Mouse (Mus musculus) cerebellum, postnatal 4 days (tissue): ENCODE measurements at regions not wholly inside any gene's neighbourhood (a gene's known extent, or its start where the extent isn't known, plus 50 kb on each side); places are given as distances from the start of the nearest gene placed in this dataset.

Source experiments
- DNase-seq, 2 experiments: peaks; one replicate each; pipeline ENCODE4 v3.0.0; 2022; ENCODE audit warnings: low spot score in 2 of 2, mixed read lengths in 1 of 2

GRCm38 (mm10) chr19:6645912-6646311, 103.1 kb upstream of the Slc22a12 start:
- peak in 1 of 2 experiments; percentile 11 for DNase-seq

DNA sequence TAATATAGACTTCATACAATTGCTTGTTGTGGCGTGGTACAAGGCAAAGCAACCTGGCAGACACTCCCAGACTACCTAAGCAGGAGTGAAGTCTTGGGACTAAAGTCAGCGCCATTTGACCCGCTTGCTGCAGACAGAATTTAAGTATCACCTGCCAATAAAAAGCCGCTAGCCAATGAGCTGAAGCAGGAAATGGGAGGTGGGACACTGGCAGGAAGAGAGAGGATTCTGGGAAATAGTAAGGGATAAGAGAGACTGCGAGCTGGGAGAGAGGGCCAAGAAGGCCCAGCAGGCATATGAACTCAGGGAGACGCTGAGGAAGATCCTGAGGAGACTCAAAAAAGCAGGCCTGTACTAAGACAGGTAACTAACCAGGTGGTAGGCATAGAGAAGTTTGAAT, 102.0 kb upstream of the Slc22a12 start:
- peak in 1 of 2 experiments; percentile 4 for DNase-seq

DNA sequence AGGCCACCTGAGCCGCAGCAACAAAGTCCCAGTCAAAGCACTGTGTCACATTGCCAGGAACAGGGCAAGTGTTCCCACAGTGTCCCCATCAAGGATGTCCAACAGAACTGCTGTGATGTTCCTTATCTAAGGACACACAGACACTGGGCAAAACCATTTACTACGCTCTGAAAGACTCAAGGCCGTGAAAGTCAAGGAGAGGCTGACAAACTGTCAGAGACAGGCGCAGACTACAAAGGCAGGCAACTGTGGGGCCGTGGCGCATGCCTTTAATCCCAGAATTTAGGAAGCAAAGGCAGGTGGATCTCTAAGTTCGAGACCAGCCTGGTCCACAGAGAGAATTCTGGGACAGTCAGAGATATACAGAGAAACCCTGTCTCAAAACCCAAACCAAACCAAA, 96.8 kb upstream of the Slc22a12 start:
- DNase-seq, result peak in 1 of 2 experiments; percentile 14

GRCm38 (mm10) chr19:6633400-6633799, 90.6 kb upstream of the Slc22a12 start:
- no peak for DNase-seq

- no peak for DNase-seq
Measured at GRCm38 (mm10) chr19:6631817-6632216, 89.0 kb upstream of the Slc22a12 start.

GRCm38 (mm10) chr19:6630613-6630940, 87.7 kb upstream of the Slc22a12 start:
- DNase-seq, result no peak

GRCm38 (mm10) chr19:6629911-6630612, 87.2 kb upstream of the Slc22a12 start:
- DNase-seq, result no peak

DNA sequence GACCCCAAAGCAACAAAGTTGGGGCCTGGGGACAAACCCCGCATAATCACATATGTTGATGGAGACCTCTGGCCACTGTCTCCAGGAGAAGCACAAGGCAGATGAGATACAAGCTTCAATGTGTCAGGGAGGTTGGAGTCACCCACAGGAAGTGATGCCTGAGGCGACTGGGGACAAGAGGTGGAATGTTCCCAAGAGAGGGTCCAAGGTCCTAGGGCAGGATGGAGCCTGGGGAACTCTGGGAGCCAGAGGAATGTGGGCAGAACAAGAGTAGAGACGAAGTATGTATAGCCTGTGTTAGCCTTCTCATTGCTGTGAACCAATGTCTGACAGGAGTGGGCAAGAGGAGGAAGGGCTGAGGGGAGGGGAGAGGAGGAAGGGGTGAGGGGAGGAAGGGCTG, 82.7 kb upstream of the Slc22a12 start:
- no peak for DNase-seq

- DNase-seq, result no peak
Measured at GRCm38 (mm10) chr19:6621023-6621422, 78.2 kb upstream of the Slc22a12 start.

DNA sequence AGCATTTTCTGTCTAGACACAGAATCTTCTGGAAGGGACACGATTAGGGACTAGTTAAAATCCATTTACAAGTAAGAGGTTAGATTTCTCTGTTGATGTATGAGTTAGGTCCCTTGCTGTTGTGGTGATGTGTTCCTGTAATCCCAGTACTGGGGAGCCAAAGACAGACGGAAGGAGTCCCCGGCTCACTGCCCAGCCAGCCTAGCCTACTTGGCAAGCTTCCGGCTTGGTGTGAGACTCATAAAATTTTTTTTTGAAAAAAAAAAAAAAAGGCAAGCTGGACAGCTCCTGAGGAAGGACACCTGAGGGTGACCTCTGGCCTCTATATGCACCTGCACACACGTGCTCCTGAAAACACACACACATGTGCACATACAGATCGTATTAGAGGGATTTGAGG, 76.7 kb upstream of the Slc22a12 start:
- DNase-seq, result no peak

DNA sequence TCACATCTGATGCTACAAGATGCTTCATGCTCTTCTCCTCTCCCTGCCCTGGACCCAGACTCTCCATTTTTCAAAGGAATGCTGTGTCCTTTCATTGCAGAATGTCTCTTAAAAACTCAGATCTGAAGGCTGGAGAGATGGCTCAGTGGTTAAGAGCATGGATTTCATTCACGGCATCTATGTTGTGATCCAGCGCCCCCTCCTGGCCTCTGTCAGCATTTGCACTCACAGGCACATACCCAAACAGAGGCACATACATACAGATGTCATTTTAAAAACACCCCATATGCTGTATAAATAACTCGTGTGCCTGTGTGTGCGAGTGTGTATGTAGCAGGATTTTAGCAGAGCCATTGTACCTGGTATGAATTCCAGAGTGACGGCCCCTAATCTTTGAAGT, 73.8 kb upstream of the Slc22a12 start:
- no peak for DNase-seq

DNA sequence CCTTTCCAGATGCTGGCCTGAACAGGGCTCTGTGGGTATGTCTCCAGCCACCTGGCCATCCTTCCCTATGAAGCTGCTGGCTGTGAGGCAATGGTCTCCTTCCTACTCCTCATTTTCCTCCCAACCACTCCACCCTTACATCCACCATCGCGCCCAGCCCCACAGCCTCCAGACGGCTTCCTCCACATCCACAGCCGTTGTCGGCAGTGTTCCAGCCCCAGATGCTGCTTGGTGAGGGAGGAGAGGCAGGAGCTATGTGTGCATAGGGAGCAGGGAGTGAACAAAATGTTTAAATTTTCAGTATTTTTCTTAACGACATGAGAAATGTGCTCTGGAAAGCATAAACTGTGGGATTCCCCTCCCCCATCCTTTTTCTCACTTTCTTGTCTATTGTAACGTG, 69.6 kb upstream of the Slc22a12 start:
- no peak for DNase-seq

- no peak for DNase-seq
Measured at GRCm38 (mm10) chr19:6611921-6612320, 69.1 kb upstream of the Slc22a12 start.

- DNase-seq, result no peak
Measured at GRCm38 (mm10) chr19:6610715-6611114, 67.9 kb upstream of the Slc22a12 start.

DNA sequence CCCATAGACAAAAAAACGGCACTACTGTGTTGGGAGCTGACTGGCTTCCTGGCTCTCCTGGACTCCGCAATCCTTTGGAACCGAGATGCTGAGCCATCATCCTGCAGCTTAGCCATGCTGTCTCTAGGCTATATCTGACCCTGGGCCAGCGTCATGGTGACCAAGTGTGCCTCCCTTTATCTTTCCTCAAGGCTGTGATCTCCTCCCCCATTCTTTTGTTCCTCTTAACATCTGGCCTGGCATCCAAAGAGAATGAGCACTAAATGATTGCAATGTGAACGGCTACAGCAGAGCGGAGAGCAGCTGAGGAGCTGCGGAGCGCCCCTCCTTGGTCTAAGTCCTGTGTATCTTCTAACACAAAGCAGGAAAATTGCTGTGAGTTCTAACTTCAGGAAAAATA, 67.2 kb upstream of the Slc22a12 start:
- DNase-seq, result no peak

GRCm38 (mm10) chr19:6607501-6607900, 64.7 kb upstream of the Slc22a12 start:
- DNase-seq, result no peak

- no peak for DNase-seq
Measured at GRCm38 (mm10) chr19:6606667-6607066, 63.8 kb upstream of the Slc22a12 start.

DNA sequence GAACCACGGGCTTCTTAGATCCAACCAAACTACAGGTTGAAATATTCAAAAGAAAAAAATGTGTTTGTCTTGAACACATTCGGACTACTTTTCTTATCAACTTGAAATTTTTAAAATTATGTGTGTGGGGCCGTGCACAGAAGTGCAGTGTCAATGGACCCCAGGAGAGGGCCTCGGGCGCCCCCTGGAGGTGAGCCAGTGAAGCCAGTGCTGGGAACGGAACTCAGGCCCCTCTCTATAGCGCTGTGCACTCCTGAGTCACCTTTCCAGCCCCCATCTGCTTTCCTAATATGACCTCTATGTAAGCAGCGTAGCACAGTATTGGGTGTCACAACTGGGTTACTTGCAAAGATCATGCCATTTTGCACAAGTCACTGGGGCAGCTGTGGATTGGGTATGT, 61.9 kb upstream of the Slc22a12 start:
- no peak for DNase-seq

- DNase-seq, result no peak
Measured at GRCm38 (mm10) chr19:6600873-6601530, 58.2 kb upstream of the Slc22a12 start.

DNA sequence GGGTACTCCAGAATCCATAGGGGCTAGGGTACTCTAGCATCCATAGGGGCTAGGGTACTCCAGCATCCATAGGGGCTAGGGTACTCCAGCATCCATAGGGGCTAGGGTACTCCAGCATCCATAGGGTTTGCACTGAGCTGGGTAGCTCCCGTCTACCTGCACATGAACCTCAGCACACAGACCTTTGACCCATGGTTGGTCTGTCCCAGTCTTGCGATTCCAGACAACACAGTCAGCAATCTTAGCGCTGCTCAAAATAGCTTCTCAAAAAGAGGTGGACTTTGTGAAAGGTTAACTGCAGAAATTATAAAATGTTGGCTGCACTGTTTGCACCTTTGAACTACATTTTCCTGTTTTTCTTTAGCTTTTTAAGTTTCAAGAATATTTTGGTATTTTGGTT, 56.4 kb upstream of the Slc22a12 start:
- no peak for DNase-seq

GRCm38 (mm10) chr19:6598186-6598585, 55.4 kb upstream of the Slc22a12 start:
- DNase-seq, result no peak

- no peak for DNase-seq
Measured at GRCm38 (mm10) chr19:6595801-6596200, 53.0 kb upstream of the Slc22a12 start.
